Mouse (Mus musculus): Measurements from ENCODE around the gene Snap23.
A peak's percentile ranks its signal among the peaks of the same experiment; 100 is the strongest.

DNA sequence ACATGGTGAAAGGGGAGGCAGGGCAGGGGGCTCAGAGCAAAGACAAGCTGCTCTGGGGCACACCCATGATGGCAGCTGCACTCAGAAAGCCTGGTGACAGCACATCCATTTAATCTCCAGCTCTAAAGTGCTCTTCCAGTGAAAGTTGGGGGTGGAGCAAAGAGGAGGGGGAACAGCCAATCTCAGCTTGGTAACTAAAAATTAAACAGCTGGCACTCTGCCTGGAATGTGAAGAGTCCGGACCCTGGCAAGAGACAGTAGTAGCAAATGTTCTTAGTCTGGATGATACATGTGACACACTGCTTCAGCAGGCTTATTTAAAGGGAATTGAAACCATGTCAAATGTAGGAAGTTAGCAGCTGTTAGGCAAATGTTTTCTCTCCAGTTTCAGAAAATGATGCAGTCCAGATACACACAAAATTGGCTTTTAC, 27.7 kb upstream of the Snap23 start:
- peak; percentile 80 for TF ChIP-seq EP300 (IDR thresholded peaks at IDR 0.05)
- no peak for TF ChIP-seq CTCF (IDR thresholded peaks at IDR 0.05)
